Mouse (Mus musculus) ES-Bruce4 (cell line): ENCODE data around the gene Cdcp1. TPM values are rescaled to one million over a fixed set of nuclear protein-coding genes. Genes with fewer than 3 reads are reported as not detected.

Experiments
- H3K27ac ChIP-seq: 2 replicates; pipeline ENCODE4 v1.5.1; 2012; ENCODE audit warnings: low read length, inconsistent platforms; ENCODE audit not compliant: insufficient read depth
- H3K27me3 ChIP-seq: 2 replicates; pipeline ENCODE4 v1.6.1; 2012; ENCODE audit warnings: mild to moderate bottlenecking, low read length, inconsistent platforms; ENCODE audit not compliant: control insufficient read depth, poor library complexity, insufficient read depth, severe bottlenecking
- H3K36me3 ChIP-seq: 2 replicates; pipeline ENCODE4 v1.6.1; 2012; ENCODE audit warnings: inconsistent platforms, mild to moderate bottlenecking, low read length, moderate library complexity; ENCODE audit not compliant: control insufficient read depth, poor library complexity, insufficient read depth, severe bottlenecking
- H3K4me1 ChIP-seq: one replicate; pipeline ENCODE4 v1.8.1; 2011; ENCODE audit warnings: low read length; ENCODE audit not compliant: control insufficient read depth, insufficient read depth
- H3K4me3 ChIP-seq: 2 replicates; pipeline ENCODE4 v1.5.1; 2011; ENCODE audit warnings: low read depth, mild to moderate bottlenecking, low read length
- H3K9ac ChIP-seq: 2 replicates; pipeline ENCODE4 v1.6.1; 2012; ENCODE audit warnings: low read depth, mild to moderate bottlenecking, inconsistent platforms; ENCODE audit not compliant: poor library complexity, severe bottlenecking
- H3K9me3 ChIP-seq: replicated peaks from 2 replicates; pipeline ENCODE4 v1.6.1; 2012; ENCODE audit warnings: mild to moderate bottlenecking, low read length, inconsistent platforms; ENCODE audit not compliant: control insufficient read depth, poor library complexity, insufficient read depth, severe bottlenecking
- CTCF ChIP-seq: IDR thresholded peaks from one replicate; pipeline ENCODE4 v1.8.1; 2011; ENCODE audit warnings: low read depth, low read length
- EP300 ChIP-seq: IDR thresholded peaks from 2 replicates; pipeline ENCODE4 v1.6.1; 2011; ENCODE audit warnings: low read depth, low read length; ENCODE audit not compliant: insufficient read depth
- POLR2A ChIP-seq: IDR thresholded peaks from one replicate; pipeline ENCODE4 v1.8.1; 2011; ENCODE audit warnings: low read length; ENCODE audit not compliant: insufficient read depth
- polyA plus RNA-seq: library from polyadenylated mRNA; stranded (reverse); fragments of >200 nt; gene quantifications from 2 replicates; pipeline ENCODE4 v1.2.4, GENCODE M21; 2011; ENCODE audit warnings: low read depth; ENCODE audit not compliant: missing spikeins, insufficient read depth, insufficient read length

Gene Cdcp1
- polyA plus RNA-seq, 1 experiment = 37.7 TPM

DNA sequence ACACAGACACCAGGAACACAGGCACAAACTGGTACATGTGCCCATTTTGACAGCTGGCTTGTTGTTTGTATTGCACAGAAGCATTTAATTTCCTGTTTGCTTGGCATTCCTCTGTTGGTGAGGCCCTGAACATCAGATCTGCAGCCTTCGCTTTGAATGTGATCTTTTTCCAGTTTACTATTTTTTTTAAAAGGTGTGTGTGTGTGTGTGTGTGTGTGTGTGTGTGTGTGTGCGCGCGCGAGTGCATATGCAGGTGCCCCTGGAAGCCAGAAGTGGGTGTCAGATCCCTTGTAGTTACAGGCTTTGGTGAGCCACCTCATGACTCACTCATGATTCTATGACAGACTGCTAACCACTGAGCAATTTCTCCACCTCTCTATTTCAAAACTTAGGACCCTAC, 24.4 kb upstream of the Cdcp1 start:
- no peak overlapping the region for H3K4me3 ChIP-seq
- H3K4me1 ChIP-seq = no peaks in the 10 kb centered on the region
- no peaks in the 10 kb centered on the region for H3K9me3 ChIP-seq
- no peaks in the 10 kb centered on the region for H3K36me3 ChIP-seq
- no peaks in the 10 kb centered on the region for H3K27me3 ChIP-seq
- TF ChIP-seq CTCF (no peak), EP300 (no peak), POLR2A (no peak)
- H3K9ac ChIP-seq = no peak overlapping the region
- no peak overlapping the region for H3K27ac ChIP-seq

DNA sequence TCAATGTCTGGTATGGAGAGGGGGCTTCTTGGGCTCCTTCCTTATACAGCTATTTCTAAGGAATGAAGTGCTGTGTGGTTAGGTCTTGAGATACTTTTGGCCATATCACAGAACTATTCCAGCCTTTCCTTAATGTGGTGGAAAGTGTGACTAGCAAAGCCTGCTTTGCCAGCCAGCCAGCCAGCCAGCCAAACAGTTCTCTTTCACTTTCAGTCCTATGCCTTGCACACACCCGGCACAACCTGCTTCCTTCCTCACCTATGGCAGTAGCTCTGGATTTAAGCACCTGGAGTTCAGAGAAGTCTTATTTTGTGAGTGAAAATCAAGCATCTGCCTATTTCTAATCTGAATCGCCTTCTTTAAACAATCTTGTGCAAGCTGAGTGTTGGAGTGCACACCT, 23.8 kb upstream of the Cdcp1 start:
- Histone ChIP-seq H3K4me3 (no peak overlapping the region), H3K36me3 (no peaks in the 10 kb centered on the region)
- TF ChIP-seq CTCF (no peak), POLR2A (no peak), EP300 (no peak)

DNA sequence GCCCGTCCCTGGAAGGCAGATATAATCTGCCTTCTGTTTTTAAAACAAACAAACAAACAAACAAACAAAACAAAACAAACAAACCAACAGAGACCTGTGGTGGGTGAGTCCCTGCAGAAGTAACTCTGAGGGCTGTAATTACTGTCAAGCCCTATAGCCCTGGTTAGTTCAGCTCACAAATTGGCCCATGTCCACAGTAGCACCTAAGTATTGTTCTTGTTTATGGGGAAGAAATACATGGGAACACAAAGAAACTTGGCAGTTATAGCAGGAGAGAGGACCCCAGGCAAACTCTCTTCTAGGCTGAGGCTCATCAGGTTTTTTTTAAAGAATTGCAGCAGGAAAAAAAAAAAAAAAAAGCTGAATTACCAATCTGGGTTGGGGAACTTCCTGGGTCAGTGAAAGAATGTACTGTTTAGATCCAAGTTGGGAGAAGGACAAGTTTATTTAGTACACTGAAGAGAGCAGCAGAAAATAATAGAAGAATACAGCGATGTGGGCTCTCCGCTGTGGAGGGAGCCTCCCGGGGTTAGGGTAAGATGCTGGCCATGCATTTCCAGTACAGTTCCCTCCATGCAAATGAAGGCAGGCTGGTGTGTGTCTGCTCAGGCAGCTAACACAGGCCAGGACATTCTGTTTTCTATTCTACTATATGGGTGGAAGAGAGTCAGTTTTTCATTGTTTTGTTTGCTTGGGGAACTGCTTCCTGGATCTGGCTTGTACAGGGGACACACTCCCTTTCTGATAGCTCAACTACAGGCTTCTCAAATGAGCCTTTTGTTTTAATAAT, 22.6 kb upstream of the Cdcp1 start:
- no peak for TF ChIP-seq POLR2A
- TF ChIP-seq EP300 = no peak
- no peak for TF ChIP-seq CTCF
- Histone ChIP-seq H3K4me3 (no peak overlapping the region), H3K27ac (no peak overlapping the region), H3K9me3 (no peaks in the 10 kb centered on the region), H3K9ac (no peak overlapping the region), H3K4me1 (no peaks in the 10 kb centered on the region), H3K27me3 (no peaks in the 10 kb centered on the region), H3K36me3 (no peaks in the 10 kb centered on the region)

More for the DNA sequence above, 23.8 kb upstream of the Cdcp1 start:
- Histone ChIP-seq H3K9ac (no peak overlapping the region), H3K27me3 (no peaks in the 10 kb centered on the region), H3K4me1 (no peaks in the 10 kb centered on the region), H3K27ac (no peak overlapping the region), H3K9me3 (no peaks in the 10 kb centered on the region)

DNA sequence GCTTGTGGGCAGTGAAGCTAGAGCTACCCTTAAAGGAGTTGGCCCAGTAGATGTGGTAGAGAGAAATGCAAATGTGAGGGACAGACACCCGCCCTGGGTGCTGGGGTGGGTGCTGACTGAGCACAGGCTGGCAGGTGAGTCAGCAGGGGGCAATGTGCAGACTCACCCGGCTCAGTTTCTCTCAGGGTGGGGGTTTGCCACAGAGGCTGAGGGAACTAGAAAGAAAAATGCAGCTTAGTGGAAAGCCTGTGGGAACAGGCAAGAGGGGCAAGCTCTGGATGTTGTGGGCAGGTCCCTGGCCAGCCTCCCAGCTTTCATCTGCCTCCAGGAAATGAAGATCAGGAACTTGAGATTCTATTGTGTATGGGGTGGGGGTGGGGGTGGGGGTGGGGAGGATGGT, 21.9 kb upstream of the Cdcp1 start:
- Histone ChIP-seq H3K36me3 (no peaks in the 10 kb centered on the region), H3K4me3 (no peak overlapping the region), H3K9ac (no peak overlapping the region), H3K9me3 (no peaks in the 10 kb centered on the region), H3K27ac (no peak overlapping the region), H3K4me1 (no peaks in the 10 kb centered on the region), H3K27me3 (no peaks in the 10 kb centered on the region)
- TF ChIP-seq EP300 = no peak
- TF ChIP-seq CTCF = no peak
- no peak for TF ChIP-seq POLR2A

DNA sequence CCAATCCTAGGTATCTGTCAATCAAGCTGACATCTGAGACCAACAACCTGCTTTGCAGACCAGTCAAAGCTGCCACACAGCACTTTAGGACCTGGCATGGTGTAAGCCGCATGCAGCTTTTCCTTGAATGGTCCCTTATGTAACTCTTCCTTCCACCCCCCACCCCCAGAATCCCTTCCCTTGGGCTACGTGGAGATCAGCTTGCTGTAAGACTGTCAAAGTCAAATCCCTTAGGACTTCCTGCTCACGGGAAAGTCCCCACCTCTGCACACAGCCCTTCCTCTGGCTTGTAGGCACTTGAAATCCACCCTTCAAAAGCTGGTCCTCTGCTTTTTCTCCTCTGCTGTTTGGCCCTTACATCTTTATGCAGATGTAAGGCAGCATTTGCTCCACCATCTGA, 19.8 kb upstream of the Cdcp1 start:
- H3K27ac ChIP-seq = no peak overlapping the region
- H3K9me3 ChIP-seq = no peaks in the 10 kb centered on the region
- no peak overlapping the region for H3K4me3 ChIP-seq
- no peaks in the 10 kb centered on the region for H3K4me1 ChIP-seq
- no peak overlapping the region for H3K9ac ChIP-seq
- no peak for TF ChIP-seq EP300
- no peak for TF ChIP-seq POLR2A
- no peak for TF ChIP-seq CTCF
- no peaks in the 10 kb centered on the region for H3K36me3 ChIP-seq
- no peaks in the 10 kb centered on the region for H3K27me3 ChIP-seq

DNA sequence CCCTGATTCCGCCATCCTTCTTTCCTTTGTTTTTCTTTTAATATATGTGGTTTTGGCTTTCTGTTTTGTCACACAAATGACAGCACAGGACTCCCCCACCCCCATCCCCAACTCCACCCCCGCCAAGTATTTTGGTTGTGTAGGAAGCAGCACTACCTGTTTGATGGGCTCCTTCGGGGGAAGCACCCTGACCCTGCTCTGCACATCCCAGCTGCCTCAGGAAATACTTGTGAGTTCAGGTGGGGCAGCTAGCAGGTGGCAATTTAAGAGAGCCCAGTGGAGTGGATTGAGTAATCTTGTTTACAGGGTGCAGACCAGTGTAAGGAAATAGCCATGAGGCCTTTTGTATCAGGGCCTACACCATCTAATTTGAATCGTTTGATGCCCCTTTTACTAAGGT, 14.0 kb upstream of the Cdcp1 start:
- Histone ChIP-seq H3K4me1 (no peaks in the 10 kb centered on the region), H3K36me3 (no peaks in the 10 kb centered on the region), H3K9ac (no peak overlapping the region), H3K27me3 (no peaks in the 10 kb centered on the region), H3K4me3 (no peak overlapping the region), H3K27ac (no peak overlapping the region), H3K9me3 (no peaks in the 10 kb centered on the region)
- no peak for TF ChIP-seq CTCF
